Mouse (Mus musculus): ENCODE results near the gene Clpsl2.

Gene Clpsl2

GRCm38 (mm10) chr17:28560598-28560997, 11.4 kb downstream of the Clpsl2 start, which contains the start of gene Clps:
Gene Clps, minus strand, starts transcription at chr17:28560766.
- no peak for DNase-seq (ENCODE audit: low spot score)

- DNase-seq (ENCODE audit: low spot score) = no peak
These were observed 12.4 kb downstream of the Clpsl2 start for GRCm38 (mm10) chr17:28561613-28562012.

GRCm38 (mm10) chr17:28565181-28565580, 16.0 kb downstream of the Clpsl2 start:
- no peak for DNase-seq (ENCODE audit: low spot score)

- DNase-seq (ENCODE audit: low spot score) = no peak
These were observed 18.3 kb downstream of the Clpsl2 start for GRCm38 (mm10) chr17:28567541-28567940.

DNA sequence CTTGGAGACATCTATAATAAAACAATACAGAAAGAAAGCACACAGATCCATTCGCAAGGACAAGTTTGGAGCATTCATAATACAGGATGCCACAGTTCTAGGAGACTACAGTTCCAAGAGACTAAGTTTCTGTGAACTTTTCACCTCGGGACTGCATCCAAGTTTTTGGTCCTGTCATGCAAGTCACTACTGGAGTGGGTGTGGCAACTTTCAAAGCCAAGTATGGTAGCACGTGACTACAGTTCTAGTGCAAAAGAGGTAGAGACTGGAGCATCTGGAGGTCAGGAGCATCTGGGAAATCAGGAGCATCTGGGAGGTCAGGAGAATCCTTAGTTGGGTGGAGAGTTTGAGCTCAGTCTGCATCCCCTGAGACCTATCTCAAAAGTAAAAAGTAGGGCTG, 22.7 kb downstream of the Clpsl2 start:
- no peak for DNase-seq (ENCODE audit: low spot score)

- DNase-seq (ENCODE audit: low spot score) = no peak
These were observed 23.3 kb downstream of the Clpsl2 start for GRCm38 (mm10) chr17:28572521-28572920.

DNA sequence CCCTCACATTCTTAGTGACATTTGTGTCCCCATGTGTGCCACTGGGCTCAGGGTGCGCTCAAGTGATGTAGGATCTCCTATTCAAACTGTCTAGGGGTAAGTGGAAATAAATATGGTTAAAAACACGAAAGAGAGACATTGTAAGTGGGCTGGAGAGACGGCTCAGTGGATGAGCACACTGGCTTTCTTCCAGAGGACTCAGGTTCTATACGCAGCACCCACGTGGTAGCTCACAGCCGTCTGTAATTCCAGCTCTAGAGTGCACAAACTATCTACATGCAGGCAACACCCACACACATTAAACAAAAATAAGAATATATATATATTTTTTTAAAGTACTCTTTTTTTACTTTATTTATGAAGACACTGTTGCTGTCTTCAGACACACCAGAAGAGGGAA, 23.7 kb downstream of the Clpsl2 start:
- no peak for DNase-seq (ENCODE audit: low spot score)

DNA sequence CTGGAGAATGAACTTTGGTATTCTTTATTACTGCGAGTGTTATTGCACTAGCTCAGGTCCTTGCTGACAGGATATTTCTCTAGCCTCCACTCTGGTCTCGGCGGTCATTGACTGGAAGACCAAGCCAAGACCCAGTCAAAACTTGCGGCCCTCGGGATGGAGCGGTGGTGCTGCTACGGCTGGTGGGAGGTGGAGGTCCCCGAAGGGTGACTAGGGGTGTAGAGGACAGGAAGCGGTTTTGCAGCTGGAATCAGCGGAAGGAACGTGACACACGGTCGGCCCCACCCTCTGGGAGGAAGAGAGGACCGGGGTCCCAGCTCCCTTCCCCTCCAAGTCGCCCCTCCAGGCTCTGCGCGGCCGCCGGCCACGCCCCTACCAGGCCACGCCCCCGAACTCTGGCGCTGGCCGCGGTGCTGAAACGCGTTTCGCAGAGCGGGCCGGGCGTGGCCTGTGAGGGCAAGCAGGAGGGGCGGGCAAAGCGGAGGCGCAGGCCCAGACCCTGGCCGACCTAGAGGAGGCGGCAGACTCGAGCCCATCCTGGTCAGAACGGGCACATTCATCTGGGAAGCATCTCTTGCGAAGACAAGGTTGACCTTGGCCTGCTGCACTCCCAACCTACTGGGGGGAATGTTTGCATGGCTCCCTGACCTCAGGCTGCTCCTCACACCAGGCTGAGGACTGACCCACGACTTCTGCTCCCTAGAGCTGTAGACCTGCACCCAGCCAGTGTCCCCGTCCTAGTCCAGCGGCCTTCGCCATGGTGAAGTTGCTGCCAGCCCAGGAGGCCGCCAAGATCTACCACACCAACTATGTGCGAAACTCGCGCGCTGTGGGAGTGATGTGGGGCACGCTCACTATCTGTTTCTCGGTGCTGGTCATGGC, 26.3 kb downstream of the Clpsl2 start, which contains the start of gene Lhfpl5:
TSS of gene Lhfpl5 (plus strand) at position 398 of the 882 bp plus-strand sequence.
- peak; percentile 56 for DNase-seq (ENCODE audit: low spot score)

DNA sequence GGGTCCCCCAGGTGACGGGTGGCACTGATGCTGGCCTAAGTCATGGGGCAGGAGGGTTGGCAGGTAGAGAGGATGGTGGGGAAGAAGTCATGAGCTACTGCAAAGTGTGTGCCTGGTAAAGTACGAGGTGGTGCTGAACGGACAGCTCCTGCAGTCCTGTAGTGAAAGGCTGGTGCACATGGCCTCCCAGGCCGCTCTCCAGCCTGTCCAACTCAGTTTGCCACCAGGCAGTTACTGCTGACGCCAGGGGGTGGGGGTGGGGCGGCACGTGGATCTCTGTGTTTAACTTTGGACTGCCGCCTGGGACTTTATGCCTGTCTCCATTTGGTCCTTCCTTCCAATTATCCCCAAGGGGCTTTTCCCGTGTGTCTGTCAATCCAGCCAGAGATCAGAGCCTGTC, 31.2 kb downstream of the Clpsl2 start:
- no peak for DNase-seq (ENCODE audit: low spot score)

DNA sequence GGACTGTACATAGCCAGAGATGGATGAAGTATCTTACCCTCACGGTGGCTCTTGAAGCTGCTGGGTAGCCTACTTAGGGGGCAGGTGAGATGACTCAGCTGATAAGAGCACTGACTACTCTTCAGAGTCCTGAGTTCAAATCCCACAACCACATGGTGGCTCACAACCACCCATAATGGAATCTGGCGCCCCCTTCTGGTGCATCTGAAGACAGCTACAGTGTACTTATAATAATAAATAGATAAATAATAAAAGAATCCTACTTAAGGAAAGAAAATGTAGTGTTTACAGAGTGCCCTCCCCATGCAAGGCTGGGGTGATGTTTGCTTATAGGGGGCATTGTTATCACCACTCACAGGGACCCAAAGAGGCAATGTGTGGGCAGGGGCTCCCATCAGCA, 31.8 kb downstream of the Clpsl2 start:
- no peak for DNase-seq (ENCODE audit: low spot score)

- no peak for DNase-seq (ENCODE audit: low spot score)
These were observed 37.3 kb downstream of the Clpsl2 start for GRCm38 (mm10) chr17:28586509-28586908.

DNA sequence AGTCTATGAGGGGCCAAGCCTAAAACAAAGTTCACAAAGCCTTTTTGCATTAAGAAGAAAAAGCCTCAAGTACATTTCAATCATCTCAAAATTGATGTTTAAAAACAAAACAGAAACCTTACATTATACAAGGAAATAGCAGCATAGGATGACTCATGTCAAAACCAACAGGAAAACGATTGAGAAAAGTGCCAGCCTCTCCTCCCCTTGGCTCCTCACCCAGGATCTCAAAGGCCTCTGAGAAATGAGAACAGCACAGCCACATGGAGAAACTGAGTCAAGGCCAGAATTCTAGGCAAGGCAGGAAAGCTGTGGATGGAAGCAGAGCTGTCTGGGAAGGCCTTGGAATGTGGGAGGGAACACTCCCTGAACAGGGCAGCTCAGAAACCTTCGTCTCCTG, 39.4 kb downstream of the Clpsl2 start:
- no peak for DNase-seq (ENCODE audit: low spot score)

DNA sequence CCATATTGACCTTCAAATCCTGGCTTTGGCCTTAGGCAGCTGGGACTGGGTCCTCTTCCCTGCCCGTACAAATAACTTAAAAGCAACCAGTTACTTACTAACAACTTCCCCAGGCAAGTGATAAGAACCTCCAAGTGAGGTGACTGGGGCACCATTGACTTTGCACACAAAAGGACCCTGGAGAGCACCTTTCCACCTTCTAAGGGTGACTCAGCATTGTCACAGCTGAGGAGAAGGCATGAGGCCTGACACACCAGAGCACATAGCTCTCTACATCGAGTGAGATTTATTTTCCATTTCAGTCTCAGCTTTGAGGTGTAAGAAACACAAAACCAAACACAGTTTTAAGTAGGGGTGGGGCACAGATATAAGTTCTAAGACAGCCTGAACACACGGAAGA, 41.4 kb downstream of the Clpsl2 start:
- DNase-seq (ENCODE audit: low spot score) = no peak

- DNase-seq (ENCODE audit: low spot score) = no peak
These were observed 42.3 kb downstream of the Clpsl2 start for GRCm38 (mm10) chr17:28591476-28591875.

DNA sequence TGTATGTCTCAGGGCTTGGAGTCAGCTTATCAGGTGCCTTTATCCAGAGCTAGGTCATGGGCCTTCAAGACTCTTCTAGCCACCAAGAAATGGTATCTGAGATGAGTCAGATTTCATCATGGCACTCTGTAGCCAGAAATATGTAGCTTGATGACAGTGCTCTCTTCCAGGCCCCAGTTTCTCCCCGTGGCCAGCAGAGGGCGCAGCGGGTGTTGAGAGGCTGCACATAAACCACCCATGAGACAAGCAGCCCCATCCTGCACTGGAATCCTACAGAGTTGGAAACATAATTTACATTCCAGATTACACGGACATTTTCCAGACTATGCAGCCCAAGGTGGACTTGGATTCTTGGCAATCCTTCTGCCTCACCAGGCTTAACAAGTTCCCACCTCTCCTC, 43.8 kb downstream of the Clpsl2 start:
- DNase-seq (ENCODE audit: low spot score) = peak; percentile 80

DNA sequence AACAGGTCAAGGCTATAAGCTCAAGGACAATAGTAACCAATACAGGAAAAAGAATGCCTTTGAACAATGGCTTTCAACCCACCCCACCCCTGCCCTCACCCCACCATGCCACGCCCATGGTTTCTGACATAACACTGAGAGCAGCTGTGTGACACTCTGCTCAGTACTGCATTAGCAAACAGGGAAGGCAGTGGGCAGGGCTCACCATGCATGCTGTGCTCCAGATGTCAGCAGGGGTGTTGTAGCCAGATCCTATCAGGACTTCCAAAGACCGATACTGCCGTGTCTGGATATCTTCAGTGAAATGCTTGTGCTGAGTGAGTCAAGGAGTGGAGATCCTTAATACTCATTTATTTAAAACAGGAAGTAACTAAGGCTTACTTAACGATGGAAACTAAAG, 44.8 kb downstream of the Clpsl2 start:
- peak; percentile 39 for DNase-seq (ENCODE audit: low spot score)

- DNase-seq (ENCODE audit: low spot score) = peak; percentile 52
These were observed 51.6 kb downstream of the Clpsl2 start for GRCm38 (mm10) chr17:28600780-28601179.

DNA sequence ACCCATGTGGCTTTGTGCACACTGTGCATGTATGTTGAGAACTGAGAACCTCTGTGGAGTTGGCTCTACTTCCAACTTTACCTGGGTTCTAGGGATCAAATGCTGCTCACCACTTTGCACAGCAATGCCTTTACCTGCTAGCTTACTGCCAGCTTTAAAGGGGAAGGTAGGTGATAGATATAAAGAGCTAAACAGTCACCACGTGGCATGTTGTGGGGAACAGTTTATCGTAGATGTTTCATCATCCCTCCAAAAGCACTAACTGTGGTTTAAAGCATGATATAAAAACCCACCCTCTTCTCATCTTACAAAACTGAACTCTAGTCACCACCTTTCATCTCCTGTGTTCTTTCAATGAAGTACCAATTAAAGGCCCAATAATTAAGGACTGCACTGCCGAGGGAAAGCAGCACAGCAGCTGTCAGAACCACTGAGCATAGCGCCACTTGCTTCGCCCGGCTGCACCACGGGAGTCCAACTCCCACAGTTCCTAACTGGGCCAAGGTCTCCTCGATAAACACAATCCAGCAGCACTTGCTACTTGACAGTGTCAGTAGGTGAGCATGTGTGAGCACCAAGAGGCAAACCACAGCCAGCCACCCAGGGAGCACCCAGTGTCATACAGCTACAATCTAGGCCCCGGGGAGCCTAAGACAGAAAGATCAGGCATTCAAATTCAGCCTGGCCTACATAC, 52.5 kb downstream of the Clpsl2 start:
- DNase-seq (ENCODE audit: low spot score) = no peak
